Mouse (Mus musculus) hindbrain, embryonic 15.5 days (tissue): Measurements from ENCODE around the gene Lsm6. TPM values are rescaled to one million over a fixed set of nuclear protein-coding genes. Genes with fewer than 3 reads are reported as not detected.

Experiments used
- polyA plus RNA-seq: library from polyadenylated mRNA; unstranded; fragments of >200 nt; fragmentation: Nextera tagmentation; extraction: Ambion mirVana; gene quantifications from 2 replicates; pipeline ENCODE4 v1.2.1, GENCODE M21; 2015

Lsm6 gene
- polyA plus RNA-seq, 1 experiment from 2014 or later, result 151 TPM

Other genes starting within 250 kb of the Lsm6 start
- 10.5 and 11.0 TPM in 2 replicates for gene Zfp827, start 207.3 kb upstream of the Lsm6 start, polyA plus RNA-seq